16 mouse cellular contexts compared by ENCODE assay signal in the genomic region with DNA sequence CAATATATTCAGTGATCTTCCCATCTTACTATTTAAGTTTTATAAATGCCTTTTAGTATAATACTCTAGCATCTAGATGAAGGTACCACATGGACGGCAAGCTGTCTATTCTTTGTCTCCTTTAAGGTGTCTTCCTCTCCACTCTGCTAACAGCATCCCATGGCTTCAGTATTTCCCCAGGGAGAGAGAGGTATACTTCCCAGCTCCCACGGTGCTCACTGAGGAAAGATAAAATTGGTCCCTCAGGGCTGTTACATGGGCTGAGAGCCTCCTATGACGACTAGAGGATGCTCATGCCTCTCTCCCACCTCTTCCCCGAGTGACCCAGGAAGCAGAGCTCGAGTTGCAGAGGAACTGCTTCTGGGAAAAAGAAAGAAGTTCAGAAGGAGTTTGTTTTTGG.
"Had no signal": no experiment of that assay in that cellular context is flagged by ENCODE, and none has a peak within 500 bp of the region (broad histone marks: within the 10 kb centered on the region; RNA-seq: fewer than 3 reads in every experiment).

No protein-coding gene starts in this region.

- H3K36me3 ChIP-seq: neural tube, embryonic 13.5 days; neural tube, embryonic 15.5 days; stomach, embryonic 15.5 days had no signal

- H3K4me1 ChIP-seq: neural tube, embryonic 13.5 days; stomach, embryonic 15.5 days had no signal

- H3K27me3 ChIP-seq: neural tube, embryonic 13.5 days; neural tube, embryonic 15.5 days; stomach, embryonic 15.5 days had no signal

- DNase-seq: retina, postnatal 1 day; right cerebral cortex, adult 18-20 months; right cerebral cortex, postnatal 14 days; right cerebral cortex, postnatal 25 days; right cerebral cortex, postnatal 4 days; spleen, adult 18-20 months; thymus, adult 18-20 months; thymus, adult 2 months; thymus, postnatal 14 days; thymus, postnatal 25 days; thymus, postnatal 36 days; thymus, postnatal 4 days had no signal

- H3K9ac ChIP-seq: neural tube, embryonic 13.5 days; neural tube, embryonic 15.5 days; stomach, embryonic 15.5 days had no signal

- H3K4me2 ChIP-seq: neural tube, embryonic 13.5 days; neural tube, embryonic 15.5 days; stomach, embryonic 15.5 days had no signal

- H3K27ac ChIP-seq: neural tube, embryonic 13.5 days; neural tube, embryonic 15.5 days; stomach, embryonic 15.5 days; stomach, postnatal 0 days had no signal

- H3K9me3 ChIP-seq: neural tube, embryonic 13.5 days; neural tube, embryonic 15.5 days; stomach, embryonic 15.5 days had no signal

- H3K4me3 ChIP-seq: neural tube, embryonic 13.5 days; neural tube, embryonic 15.5 days; stomach, embryonic 15.5 days had no signal
